Mouse (Mus musculus) spleen, postnatal 4 days (tissue): ENCODE data around the gene Hsp90ab1.
A peak's percentile ranks its signal among the peaks of the same experiment; 100 is the strongest.

Experiments
- DNase-seq, 2 experiments: peaks; one replicate each; pipeline ENCODE4 v3.0.0; 2022; ENCODE audit warnings: low spot score in 2 of 2

Gene Hsp90ab1

DNA sequence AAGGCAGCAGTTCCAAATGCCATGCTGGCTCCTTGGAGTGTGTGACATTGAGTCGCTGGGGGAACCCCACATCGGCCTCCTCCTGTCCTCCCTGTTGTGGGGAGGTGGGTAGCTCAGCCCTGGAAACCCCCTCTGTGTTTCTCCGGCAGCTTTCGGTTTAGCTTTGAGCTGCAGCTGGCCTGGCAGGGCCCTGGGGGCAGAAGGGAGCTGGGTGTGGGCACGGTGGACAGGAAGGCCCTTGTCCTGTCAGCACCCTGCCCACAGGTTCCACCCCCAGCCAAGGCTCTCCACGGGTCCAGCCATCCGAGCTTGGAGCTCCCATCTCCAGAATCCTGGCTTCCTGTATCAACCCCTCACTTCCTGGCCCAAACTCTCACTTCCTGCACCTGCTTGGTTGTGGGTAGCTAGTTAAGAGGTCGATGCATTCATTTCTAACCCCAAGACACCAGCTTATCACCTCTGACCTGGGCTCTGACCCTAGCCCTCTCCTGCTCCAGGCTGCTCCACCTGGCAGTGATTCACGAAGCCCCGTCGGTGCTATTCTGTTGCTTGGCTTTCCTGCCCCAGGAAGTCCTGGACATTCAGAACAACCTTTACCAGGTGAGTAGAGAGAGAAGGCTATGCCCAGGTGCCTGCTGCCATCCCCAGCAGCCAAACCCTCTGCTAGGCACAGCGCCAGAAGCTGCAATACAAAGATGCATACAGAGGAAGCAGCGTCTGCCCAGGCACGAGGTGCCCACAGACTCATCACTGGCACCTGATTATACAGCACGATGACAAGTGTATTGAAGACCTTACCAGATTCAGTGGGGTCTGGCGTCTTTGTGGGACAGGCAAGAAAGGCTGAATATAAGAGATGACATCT lies 14.8 kb downstream of the Hsp90ab1 start:
- peak; percentile 25 to 74 for DNase-seq

DNA sequence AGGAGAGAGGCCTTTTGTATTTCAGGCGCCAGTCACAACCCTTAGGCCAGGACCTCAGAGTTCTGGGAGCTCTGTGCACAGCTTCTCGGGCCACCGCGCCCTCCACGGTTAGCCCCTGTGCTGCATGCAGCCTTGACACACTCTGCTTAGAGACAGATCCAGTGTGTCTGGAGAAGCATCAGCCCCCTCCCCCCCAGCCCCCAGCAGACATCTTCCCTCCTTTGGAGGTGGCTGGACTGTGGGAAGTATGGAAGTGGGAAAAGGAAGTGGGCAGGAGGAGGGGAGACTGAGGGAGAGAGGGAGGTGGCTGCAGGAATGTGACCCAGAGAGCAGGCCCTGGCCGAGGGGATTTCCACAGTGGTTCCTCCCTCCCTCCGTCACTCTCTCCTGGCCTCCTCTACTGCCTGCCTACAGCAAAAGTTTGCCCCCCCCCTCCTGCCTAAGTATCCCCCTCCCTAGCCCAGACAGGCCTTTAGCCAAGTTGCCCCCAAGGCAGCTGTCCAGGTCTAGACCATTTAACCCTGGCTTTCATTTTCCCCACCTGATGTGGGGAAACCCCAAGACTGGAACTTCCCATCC lies 15.7 kb downstream of the Hsp90ab1 start:
- peak in 1 of 2 experiments; percentile 31 for DNase-seq

DNA sequence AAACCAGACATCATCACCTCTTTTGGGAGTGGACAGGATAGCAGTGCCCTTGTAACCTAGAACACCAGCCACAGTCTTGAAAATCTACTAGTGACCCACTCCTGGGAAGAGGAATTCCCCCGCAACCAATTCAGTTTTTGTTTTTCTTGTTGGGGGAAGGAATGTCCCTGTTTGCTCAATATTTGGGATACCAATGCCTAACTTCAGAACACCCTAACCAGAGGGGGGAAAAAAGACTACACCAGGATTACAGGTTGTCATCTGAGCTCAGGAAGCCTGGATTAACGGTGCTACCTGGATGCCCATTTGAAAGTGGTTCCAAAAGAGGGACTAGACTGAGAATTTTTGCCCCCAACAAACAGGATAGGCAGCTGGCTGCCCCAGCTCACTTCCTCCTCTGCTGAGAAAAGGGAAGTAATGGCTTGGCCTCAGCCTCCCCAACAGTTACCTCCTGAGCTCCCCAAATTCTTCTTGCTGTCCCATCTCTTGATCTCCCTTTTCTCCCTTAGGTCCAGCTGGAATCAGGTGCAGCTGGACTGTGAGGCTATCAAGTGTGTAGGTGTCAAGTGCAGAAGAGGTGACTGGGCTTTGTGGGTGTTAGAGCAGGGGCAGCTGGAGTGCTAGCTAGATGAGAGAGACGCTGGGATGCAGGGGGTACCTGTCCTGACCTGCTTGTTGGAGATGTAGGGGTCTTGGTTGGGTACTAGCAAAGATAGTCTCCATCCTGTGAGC lies 16.4 kb downstream of the Hsp90ab1 start:
- peak in 1 of 2 experiments; percentile 38 for DNase-seq

DNA sequence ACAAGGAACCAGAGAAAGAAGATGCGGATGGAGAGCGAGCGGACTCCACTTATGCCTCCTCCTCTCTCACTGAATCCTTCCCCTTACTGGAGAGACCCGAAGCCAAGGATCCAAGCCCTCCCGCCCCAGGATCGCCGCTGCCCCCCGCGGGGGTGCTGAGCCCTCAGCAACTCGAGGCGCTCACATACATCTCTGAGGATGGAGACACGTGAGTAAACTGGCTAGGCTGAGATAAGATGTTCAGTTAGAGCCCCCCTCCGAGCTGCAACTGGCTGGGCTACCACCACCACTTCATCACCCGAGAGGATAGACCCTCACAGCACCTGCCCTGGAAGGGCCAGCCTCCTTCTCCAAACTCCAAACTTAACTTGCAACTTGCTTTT lies 17.0 kb downstream of the Hsp90ab1 start:
- no peak for DNase-seq

DNA sequence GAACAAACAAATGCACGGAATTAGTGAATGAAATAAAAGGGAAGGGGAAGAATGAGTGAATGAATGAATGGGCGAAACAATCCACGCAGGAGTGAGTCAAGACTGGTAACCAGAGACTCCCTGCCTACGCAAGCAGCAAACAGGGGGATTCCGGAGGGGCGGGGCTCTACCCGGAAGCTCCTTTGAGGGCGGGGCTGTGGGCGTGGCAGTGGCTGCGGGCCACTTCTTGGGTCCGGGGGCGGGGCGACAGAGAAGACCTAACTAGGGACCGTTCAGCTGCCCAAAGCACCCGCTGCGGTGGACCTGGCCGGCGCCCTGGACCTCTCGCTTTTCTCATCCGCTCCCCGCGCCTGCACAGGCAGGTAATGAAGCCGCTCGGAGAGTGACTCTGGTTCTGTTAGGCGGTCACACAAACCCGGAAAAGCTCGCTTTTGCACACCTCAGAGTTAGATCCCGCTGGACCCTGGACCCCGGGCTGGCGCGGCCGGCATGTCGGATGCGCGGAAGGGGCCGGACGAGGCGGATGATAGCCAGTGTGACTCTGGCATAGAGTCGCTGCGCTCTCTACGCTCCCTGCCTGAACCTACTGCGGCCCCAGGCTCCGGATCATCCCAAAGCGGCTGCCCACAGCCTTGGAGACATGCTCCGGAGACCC lies 17.5 kb downstream of the Hsp90ab1 start, which contains the start of gene Nfkbie:
Nfkbie (plus strand) TSS at position 252 of the 655 bp plus-strand sequence.
- peak; percentile 94 to 97 for DNase-seq

DNA sequence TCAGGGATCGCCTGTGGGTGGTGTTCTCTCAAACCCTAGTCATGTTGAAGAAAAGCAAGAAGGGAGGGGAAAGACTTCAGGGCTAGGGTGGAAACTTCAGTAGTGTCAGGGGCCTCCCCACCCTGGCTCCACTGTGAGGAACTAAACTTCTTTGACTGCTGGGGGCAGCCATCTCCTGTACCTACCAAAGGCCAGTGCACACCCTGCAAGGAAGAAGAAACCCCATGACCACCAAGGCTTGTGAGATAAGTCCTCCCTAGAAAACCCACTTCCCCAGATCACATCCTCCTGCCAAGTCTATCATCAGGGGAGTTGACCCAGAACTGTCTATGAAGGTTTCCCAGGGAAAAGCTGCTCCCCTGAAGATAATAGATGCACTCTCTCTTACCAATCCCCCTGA lies 18.7 kb downstream of the Hsp90ab1 start:
- DNase-seq, result no peak

DNA sequence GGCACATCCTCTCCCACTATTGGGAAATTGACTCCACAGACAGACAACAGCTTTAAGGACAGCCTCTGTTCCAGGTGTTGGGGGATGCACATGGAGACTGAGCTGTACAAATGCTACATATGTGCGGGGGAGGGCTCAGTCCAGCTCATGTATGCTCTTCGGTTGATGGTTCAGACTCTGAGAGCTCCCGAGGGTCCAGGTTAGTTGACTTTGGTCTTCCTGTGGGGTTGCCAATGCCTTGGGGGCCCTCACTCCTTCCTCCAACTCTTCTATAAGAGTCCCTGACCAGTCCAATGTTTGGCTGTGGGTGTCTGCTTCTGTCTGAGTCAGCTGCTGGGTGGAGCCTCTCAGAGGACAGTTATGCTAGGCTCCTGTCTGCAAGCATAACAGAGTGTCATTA lies 20.0 kb downstream of the Hsp90ab1 start:
- no peak for DNase-seq

DNA sequence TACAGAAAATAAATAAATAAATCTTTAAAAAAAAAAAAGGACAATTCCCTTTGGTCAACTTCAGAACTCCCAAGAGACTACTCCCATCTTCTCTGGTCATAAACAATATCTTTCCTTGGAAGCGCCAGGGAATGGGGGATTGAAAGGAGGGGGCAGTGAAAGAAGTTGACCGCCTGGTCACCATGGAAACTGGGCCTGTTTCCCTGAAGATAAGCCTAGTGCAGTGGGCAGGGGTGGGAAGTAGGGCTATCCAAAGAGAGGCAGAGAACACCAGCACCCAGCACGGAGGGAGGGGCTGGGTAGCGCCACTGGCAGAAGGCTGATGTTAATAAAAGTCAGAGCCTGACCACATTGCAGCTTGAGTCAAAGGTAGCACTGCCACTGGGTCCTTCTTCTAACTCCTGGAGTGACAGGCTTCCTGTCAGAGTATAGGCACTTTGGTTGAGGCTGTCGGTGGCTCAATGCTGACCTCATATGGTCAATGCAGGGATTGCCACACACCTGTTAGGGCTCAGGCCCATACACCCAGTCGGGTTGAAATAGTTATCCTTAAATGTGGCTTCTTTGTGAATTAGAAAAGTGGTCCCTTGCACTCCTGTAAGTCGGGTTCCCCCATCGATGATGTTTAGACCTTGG lies 21.1 kb downstream of the Hsp90ab1 start:
- DNase-seq, result peak; percentile 71 to 85

DNA sequence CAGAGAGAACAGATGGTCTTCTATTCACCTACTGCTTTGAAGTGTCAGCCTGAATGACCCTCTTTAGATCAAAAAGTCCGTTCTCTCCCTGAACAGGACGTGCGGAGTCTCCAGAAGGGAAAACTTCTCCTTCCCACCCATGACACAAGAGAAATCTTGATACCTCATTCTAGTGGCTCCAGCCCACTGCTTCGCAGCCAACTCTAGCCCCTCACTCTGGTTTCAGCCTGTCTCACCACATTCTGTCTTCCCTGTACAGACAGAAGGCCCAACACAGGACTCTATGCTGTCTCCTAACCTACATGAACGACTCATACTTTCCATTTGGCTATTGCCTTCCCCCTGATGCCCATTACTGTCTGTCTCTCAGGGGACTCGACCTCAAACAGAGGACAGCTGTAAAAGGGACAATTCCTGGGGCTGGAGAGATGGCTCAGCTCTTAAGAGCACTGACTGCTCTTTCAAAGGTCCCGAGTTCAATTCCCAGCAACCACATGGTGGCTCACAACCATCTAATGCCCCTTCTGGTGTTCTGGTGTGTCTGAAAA lies 21.7 kb downstream of the Hsp90ab1 start:
- no peak for DNase-seq

DNA sequence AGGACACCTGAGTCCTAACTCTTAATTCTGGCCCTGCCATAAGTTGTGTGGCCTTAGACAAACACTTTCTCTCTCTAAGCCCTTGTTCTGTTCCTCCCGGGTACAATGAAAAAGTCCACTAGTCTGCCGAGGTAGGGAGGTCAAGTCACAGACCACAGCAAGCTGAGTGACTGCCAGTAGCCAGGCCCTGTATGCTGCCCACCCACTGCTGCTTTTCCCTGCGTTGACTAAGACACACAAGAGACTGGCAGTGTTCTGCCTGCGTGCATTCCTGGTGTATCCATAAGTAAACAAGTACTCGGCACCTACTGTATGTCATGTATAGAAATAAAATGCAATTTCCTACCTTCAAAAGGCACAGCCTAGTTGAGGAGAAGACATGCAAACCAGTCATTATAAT lies 22.8 kb downstream of the Hsp90ab1 start:
- no peak for DNase-seq

DNA sequence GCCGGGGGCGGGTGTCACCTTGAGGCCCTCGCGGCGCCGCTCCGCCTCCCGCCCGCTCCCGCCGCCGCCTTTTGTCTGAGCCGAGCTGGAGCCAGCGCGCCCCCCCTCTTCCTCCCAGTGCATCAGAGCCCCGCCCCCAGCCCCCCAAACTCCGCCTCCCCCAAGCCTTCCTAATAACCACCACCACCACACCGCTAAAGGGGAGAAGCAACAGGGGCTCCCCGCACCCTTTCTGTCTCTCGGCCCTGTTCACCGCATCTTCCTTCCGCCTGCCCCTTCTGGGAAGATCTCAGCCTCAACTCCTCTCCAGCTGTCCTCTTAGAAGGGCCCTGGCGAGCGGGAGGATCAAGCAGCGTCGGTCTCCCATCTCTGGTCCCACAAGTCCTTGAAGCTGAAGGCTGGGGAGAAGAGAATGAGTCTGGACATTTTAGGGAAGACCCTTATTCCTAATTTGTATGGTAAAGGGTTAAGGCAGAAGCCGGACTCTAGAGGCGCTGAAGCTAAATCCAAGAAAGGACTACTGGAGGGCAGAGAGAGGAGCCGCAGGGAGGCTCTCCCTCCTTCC lies 23.4 kb downstream of the Hsp90ab1 start, which contains the start of gene Tmem151b:
Tmem151b (minus strand) TSS at position 61 of the 565 bp plus-strand sequence.
- DNase-seq, result no peak

DNA sequence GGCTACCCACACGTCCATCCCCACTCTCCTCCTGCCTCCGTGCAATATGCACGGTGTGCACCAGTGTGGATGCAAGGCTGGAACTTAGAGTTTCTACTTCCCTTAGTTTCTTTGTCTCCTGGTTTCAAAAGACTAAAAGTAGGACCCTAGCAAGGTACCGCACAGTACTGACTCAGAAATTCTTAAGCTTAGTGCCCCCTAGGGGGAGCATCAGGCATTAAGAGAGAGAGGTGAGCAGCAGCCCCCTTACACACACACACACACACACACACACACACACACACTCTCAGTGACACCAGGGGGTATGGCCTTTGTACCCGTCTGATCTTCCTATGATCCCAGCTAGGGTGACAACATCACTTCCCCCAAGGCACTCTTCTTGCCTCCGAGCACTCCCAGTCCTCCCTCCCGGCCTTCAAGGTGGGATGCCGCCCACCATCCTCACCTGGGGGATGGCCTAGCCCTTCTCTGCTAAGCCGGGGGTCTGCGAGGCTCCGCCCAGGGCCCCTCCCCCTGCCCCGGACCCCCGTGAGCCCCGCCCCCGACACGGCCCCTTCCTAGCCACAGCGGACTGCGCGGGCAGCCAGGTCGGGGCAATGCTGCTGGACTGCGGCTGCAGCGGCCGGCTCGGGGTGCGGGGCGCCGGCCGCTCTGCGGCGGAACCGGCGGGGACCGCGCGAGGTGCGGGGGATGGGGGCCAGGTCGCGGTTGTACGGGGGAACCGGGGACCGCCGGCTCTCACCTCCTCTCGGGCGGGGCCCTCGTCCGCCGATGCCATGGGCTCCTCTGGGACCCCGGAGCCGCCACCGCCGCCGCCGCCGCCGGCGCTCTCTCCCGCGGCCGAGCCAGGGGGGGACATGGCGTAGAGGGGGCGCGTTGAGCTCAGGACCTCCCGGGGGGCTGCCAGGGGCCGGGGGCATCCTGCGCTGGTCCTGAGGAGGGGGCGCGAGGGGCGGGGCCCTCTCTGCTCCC lies 24.2 kb downstream of the Hsp90ab1 start:
- DNase-seq, result no peak

DNA sequence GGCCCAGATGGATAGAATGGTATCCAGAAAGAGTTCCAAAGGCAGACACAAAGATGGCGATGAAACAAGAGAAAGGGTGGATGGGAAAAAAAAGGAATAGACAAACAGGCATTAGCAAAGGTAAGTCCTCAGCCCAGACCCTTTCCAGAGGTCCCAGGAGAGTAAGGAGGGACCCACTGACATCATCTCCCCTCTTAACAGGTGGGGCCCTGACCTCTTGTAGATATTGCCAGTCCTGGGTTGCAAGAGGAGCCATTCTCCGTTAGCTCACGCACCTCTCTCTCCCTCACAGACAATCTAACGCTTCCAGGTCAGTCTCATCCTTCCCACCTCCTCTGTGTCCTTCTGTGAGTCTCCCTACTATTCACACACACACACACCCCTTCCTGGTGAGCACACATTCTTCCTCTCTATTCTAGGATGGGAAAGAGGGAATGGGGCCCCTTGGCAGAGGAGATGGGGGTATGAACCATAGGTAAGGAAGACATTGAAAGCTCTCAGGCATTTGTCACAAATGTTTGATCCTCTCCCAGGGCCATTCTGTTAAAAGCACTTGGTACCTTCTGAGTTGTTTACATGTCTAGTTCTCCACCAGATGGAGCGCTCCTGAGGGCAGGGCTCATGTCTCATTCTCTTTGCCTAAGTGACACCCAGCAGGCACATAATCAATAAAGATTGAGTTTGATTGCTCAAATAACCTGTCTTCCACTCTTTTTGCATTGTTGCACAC lies 25.4 kb downstream of the Hsp90ab1 start:
- no peak for DNase-seq

DNA sequence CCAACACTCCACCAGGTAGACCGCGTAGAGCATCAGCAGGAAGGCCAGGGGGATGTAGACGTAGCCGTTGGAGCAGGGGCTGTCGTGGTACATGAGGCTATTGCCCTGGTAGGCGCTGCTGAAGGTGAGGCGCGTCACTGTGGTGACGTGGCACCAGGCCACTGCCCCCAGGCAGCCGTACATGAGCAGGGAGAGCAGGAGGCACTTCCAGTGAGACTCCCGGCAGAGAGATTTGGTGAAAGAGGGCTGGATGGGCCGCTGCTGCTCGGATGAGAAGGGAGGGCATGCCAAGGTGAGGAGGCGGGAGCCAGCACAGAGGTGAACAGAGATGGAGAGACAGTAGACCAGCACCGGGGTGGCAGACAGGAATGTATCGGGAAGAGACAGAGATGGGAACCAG lies 26.1 kb downstream of the Hsp90ab1 start:
- DNase-seq, result no peak

DNA sequence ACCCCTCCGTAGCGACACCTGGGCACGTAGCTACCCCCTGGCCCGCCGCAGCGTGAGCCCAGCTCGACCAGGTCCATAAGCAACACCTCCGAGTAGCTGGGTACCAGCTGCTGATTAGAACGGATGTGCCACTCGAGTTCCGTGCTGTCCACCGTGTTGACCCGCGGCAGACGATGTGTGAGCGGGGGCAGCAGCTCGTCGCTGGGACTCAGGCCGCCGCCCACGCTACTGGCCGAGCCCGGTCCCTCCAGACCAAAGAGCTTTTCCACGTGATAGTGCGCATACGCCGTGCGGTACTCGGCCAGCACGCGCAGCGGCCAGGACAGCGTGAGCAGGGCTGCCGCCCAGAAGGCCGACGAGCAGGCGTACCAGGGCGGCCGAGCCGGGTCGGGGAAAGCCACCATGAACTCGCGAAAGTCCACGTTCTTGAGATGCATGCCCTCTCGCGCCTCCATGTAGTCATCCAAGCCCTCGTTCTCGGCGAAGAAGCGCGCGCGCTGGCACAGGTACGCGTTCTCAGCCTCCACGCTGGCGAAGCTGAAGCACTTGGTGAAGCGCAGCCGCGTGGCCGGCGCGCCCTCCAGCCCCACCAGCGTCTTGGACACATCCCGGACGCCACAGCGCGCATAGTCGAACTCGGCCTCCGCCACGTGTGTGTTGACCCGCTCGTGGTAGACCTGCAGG lies 27.7 kb downstream of the Hsp90ab1 start:
- no peak for DNase-seq

DNA sequence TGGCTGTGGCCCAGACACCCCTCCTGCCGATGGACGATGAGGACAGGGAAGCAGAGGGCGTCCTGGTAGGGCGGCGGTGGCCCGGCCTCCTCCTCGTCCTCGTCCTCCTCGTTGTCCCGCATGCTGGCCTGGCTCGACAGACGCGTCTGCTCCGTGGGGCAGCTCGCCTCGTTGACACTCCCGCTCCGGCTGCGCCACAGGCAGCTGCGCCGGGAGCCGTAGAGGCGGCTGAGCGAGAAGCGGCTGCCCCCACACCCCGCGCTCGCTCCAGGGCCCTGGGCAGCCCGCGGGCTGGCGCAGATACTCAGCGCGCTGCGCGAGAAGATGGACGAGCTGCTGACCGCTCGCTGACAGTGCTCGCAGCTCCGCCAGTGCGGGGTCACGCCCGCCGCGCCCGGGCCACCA lies 28.2 kb downstream of the Hsp90ab1 start:
- no peak for DNase-seq

DNA sequence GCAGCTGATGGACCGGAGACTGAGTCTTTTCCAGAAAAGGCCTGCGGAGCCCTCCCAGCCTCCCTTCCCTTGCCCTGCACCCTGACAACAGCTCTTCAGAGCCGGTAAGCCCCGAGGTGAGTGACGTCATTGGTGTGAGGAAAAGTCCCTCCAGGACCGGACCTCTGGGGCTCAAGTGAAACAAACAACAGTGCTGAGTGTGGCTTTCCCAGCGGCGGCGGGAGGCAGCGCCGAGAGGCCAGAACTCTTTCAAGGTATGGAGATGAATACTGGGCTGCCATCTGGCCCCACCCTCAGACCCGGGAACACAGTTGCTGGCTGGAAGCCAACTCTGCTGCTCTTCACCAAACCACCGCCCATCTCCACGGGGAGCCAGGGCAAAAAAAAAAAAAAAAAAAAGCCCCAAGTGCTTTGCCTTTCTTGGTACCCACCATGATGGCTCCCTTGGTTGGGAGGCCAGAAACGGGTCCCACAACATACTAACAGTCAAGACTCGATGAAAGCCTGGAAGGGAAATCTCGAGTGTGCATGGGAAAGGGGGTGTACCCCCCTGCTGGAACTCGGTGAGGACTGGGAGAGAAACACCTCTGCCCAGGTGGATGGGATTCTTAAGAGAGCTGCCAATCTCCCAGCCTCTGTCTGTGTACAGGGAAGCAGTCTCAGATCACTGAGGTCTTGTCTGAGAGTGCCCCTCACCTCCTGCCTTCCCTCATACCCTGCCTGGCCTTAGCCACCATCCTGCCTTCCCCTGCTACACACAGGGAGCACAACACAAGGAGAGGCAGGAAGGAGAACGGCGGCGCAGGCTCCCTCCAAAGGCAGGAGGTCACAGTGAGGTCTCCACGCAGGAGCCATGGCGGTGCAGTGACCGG lies 28.8 kb downstream of the Hsp90ab1 start:
- DNase-seq, result no peak
